In the genomic region with DNA sequence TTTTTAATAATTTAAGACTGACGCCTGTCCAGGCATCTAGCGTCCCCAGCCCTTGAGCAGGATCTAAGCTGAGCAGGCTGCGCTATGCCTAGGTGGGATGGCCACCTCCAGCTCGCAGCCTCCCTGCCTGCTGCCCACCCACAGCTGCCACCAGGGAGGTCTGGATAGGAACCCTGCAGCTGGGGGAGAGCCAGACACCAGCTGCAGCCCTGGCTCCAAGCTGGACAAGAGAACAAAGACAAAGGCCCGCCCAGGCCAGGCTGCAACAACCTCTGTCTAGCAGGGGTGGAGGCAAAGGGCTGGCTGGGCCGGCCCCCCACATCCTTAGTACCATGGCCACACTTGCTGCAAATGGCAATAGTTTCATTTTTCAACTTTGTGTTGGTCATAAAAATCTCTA, we compare ENCODE assay signal across 8 mouse cellular contexts. TPM values are rescaled to one million over a fixed set of nuclear protein-coding genes. Genes with fewer than 3 reads are reported as not detected.
A peak's percentile ranks its signal among the peaks of the same experiment; 100 is the strongest.
DNase-seq lines count a peak whose midpoint lies in the region; ATAC-seq and TF ChIP-seq lines count a peak whose summit lies in the region.

No protein-coding gene starts in this region.

- DNase-seq in layer of hippocampus, adult 2 months (ENCODE audit: low spot score in 2 of 2): no peak
- no peak for DNase-seq in layer of hippocampus, postnatal 25 days (ENCODE audit: extremely low spot score in 1 of 2, low spot score in 1 of 2)
- peak; percentile 62 for DNase-seq in embryo, embryonic 11.5 days (ENCODE audit: low read depth, low spot score)
- no peak for DNase-seq in spleen, adult 18-20 months
- no peak for DNase-seq in cerebellum, adult 11 months

- peak; percentile 41; the same call in 1 of the 2 replicates for ATAC-seq in heart, embryonic 16.5 days (replicated peaks; ENCODE audit: extremely low read depth, insufficient read depth, low FRiP score)
- ATAC-seq in limb, embryonic 13.5 days (ENCODE audit: low FRiP score, low read depth): peak; percentile 64
- ATAC-seq in stomach, embryonic 14.5 days (ENCODE audit: insufficient number of reproducible peaks, insufficient read depth, low FRiP score, low read depth): peak; percentile 43; the same call in 1 of the 2 replicates

- WGBS in heart, embryonic 16.5 days: 47% methylated on average over 6 of the region's 6 CpGs
- WGBS in limb, embryonic 13.5 days: 11% methylated on average over 6 of the region's 6 CpGs
- 24% methylated on average over 6 of the region's 6 CpGs for WGBS in stomach, embryonic 14.5 days

- TF ChIP-seq CTCF in layer of hippocampus, adult 2 months (conservative IDR thresholded peaks at IDR 0.05): peak; percentile 29

- no peaks in the 10 kb centered on the region for H3K9me3 ChIP-seq in heart, embryonic 16.5 days (replicated peaks; ENCODE audit: control insufficient read depth, low read length)
- no peaks in the 10 kb centered on the region for H3K9me3 ChIP-seq in limb, embryonic 13.5 days
- no peaks in the 10 kb centered on the region for H3K9me3 ChIP-seq in stomach, embryonic 14.5 days (ENCODE audit: control insufficient read depth, low read depth, low read length)

- peaks cover 43% of the 10 kb centered on the region for H3K4me1 ChIP-seq in heart, embryonic 16.5 days (ENCODE audit: control insufficient read depth, insufficient read depth, low read length)
- peaks cover 73% of the 10 kb centered on the region for H3K4me1 ChIP-seq in limb, embryonic 13.5 days
- H3K4me1 ChIP-seq in stomach, embryonic 14.5 days (ENCODE audit: control insufficient read depth, insufficient read depth, low read length): peaks cover 26% of the 10 kb centered on the region

- peak overlapping the region; percentile 61 for H3K9ac ChIP-seq in heart, embryonic 16.5 days (ENCODE audit: low read length)
- peak overlapping the region; percentile 53 for H3K9ac ChIP-seq in limb, embryonic 13.5 days
- no peak overlapping the region for H3K9ac ChIP-seq in stomach, embryonic 14.5 days (replicated peaks; ENCODE audit: low read depth, low read length)

- H3K36me3 ChIP-seq in heart, embryonic 16.5 days (ENCODE audit: control insufficient read depth, insufficient read depth): peaks cover 21% of the 10 kb centered on the region
- H3K36me3 ChIP-seq in limb, embryonic 13.5 days: peaks cover 18% of the 10 kb centered on the region
- no peaks in the 10 kb centered on the region; the same call in 1 of the 2 replicates for H3K36me3 ChIP-seq in stomach, embryonic 14.5 days (ENCODE audit: control insufficient read depth, insufficient read depth, low read length)

- H3K4me3 ChIP-seq in layer of hippocampus, adult 2 months: no peak overlapping the region
- no peak overlapping the region for H3K4me3 ChIP-seq in heart, embryonic 16.5 days (ENCODE audit: low read length)
- H3K4me3 ChIP-seq in limb, embryonic 13.5 days: no peak overlapping the region
- no peak overlapping the region for H3K4me3 ChIP-seq in stomach, embryonic 14.5 days (ENCODE audit: low read depth, low read length)

- no peaks in the 10 kb centered on the region for H3K27me3 ChIP-seq in heart, embryonic 16.5 days (ENCODE audit: control insufficient read depth, insufficient read depth, low read length)
- H3K27me3 ChIP-seq in limb, embryonic 13.5 days: no peaks in the 10 kb centered on the region
- no peaks in the 10 kb centered on the region for H3K27me3 ChIP-seq in stomach, embryonic 14.5 days (ENCODE audit: control insufficient read depth, insufficient read depth, low read length)

- no peak overlapping the region; the same call in 1 of the 2 replicates for H3K4me2 ChIP-seq in heart, embryonic 16.5 days (ENCODE audit: low read depth, low read length)
- peak overlapping the region; percentile 25; the same call in 1 of the 2 replicates for H3K4me2 ChIP-seq in limb, embryonic 13.5 days (replicated peaks)
- no peak overlapping the region for H3K4me2 ChIP-seq in stomach, embryonic 14.5 days (replicated peaks; ENCODE audit: low read depth, low read length)

- peak overlapping the region; percentile 80 for H3K27ac ChIP-seq in layer of hippocampus, adult 2 months
- peak overlapping the region; percentile 71 for H3K27ac ChIP-seq in heart, embryonic 16.5 days (ENCODE audit: low read length)
- H3K27ac ChIP-seq in limb, embryonic 13.5 days: peak overlapping the region; percentile 81
- H3K27ac ChIP-seq in stomach, embryonic 14.5 days (ENCODE audit: low read length): peak overlapping the region; percentile 40

RNA-seq across cellular contexts. Expression of gene BC034090, which starts 31.8 kb away (rescaled TPM):
- total RNA-seq in layer of hippocampus, adult 2 months (2021): 1 to 10 TPM; 7.9 to 8.2 TPM
- total RNA-seq in layer of hippocampus, postnatal 25 days (2021): 10 to 100 TPM in 1 of 2 experiments, 1 to 10 TPM in 1; 8.1 to 11.6 TPM
- polyA plus RNA-seq in heart, embryonic 16.5 days (2015; fragmentation: Nextera tagmentation; extraction: Ambion mirVana): 9.1 and 10.9 TPM in 2 replicates
- polyA plus RNA-seq in limb, embryonic 13.5 days (2015; fragmentation: Nextera tagmentation; extraction: Ambion mirVana): 8.5 and 9.1 TPM in 2 replicates
- polyA plus RNA-seq in stomach, embryonic 14.5 days (2014; fragmentation: Nextera tagmentation; extraction: Ambion mirVana): 3.3 and 3.8 TPM in 2 replicates

RNA-seq across cellular contexts. Expression of gene Stx6, which starts 54.0 kb away (rescaled TPM):
- total RNA-seq in layer of hippocampus, adult 2 months (2021): 100 to 1,000 TPM; 124 to 129 TPM
- 100 to 1,000 TPM; 118 to 122 TPM for total RNA-seq in layer of hippocampus, postnatal 25 days (2021)
- polyA plus RNA-seq in heart, embryonic 16.5 days (2015; fragmentation: Nextera tagmentation; extraction: Ambion mirVana): 53.4 and 54.0 TPM in 2 replicates
- polyA plus RNA-seq in limb, embryonic 13.5 days (2015; fragmentation: Nextera tagmentation; extraction: Ambion mirVana): 89.3 and 98.1 TPM in 2 replicates
- 80.1 and 81.7 TPM in 2 replicates for polyA plus RNA-seq in stomach, embryonic 14.5 days (2014; fragmentation: Nextera tagmentation; extraction: Ambion mirVana)
